Mouse (Mus musculus): Measurements from ENCODE around the gene Olfr1180. TPM values are rescaled to one million over a fixed set of nuclear protein-coding genes. Genes with fewer than 3 reads are reported as not detected.
"Not testable (repeated sequence)": the region's sequence is repeated elsewhere in the genome, so short reads cannot be mapped to it uniquely, and the experiment has no call there.

Gene Olfr1180
- not detected in 2 replicates for polyA plus RNA-seq (2015; fragmentation: Nextera tagmentation; extraction: Ambion mirVana)

GRCm38 (mm10) chr2:88419051-88419450 lies at the start of gene Olfr1180:
TSS of gene Olfr1180 (minus strand) at chr2:88419151.
- no peak for ATAC-seq (ENCODE audit: low FRiP score, low TSS enrichment)
- no peak within 1 kb of the TSS for H3K4me3 ChIP-seq (ENCODE audit: low read length)

GRCm38 (mm10) chr2:88454567-88454966 lies 35.6 kb upstream of the Olfr1180 start, which contains the start of gene Olfr1183:
TSS of gene Olfr1183 (plus strand) at chr2:88454867.
- WGBS: 92% methylated on average over 1 of the region's 1 CpGs

More at GRCm38 (mm10) chr2:88419051-88419450, at the start of gene Olfr1180:
- Histone ChIP-seq H3K27me3 (ENCODE audit: insufficient read depth, low read length) (no peaks in the 10 kb centered on the region), H3K9me3 (ENCODE audit: low read length) (no peaks in the 10 kb centered on the region), H3K9ac (replicated peaks; ENCODE audit: low read length) (no peak within 1 kb of the TSS), H3K27ac (ENCODE audit: low read length) (no peak within 1 kb of the TSS), H3K4me1 (ENCODE audit: insufficient read depth, low read length) (no peaks in the 10 kb centered on the region), H3K36me3 (ENCODE audit: insufficient read depth, low read length) (no peaks in the 10 kb centered on the region), H3K4me2 (replicated peaks; ENCODE audit: low read depth, low read length) (no peak within 1 kb of the TSS)
- WGBS: 64% methylated on average over 2 of the region's 2 CpGs

GRCm38 (mm10) chr2:88449031-88449430 lies 30.1 kb upstream of the Olfr1180 start, which contains the start of gene Gm13757:
TSS of gene Gm13757 (minus strand) at chr2:88449131.
- 85% methylated on average over 1 of the region's 1 CpGs for WGBS
- Histone ChIP-seq H3K4me2 (replicated peaks; ENCODE audit: low read depth, low read length) (no peak within 1 kb of the TSS), H3K9ac (replicated peaks; ENCODE audit: low read length) (no peak within 1 kb of the TSS), H3K27ac (ENCODE audit: low read length) (no peak within 1 kb of the TSS), H3K27me3 (ENCODE audit: insufficient read depth, low read length) (no peaks in the 10 kb centered on the region), H3K4me1 (ENCODE audit: insufficient read depth, low read length) (no peaks in the 10 kb centered on the region), H3K36me3 (ENCODE audit: insufficient read depth, low read length) (no peaks in the 10 kb centered on the region), H3K4me3 (ENCODE audit: low read length) (no peak within 1 kb of the TSS), H3K9me3 (ENCODE audit: low read length) (no peaks in the 10 kb centered on the region)
- ATAC-seq (ENCODE audit: low FRiP score, low TSS enrichment): no peak

More at GRCm38 (mm10) chr2:88454567-88454966, 35.6 kb upstream of the Olfr1180 start, which contains the start of gene Olfr1183:
- H3K27ac ChIP-seq (ENCODE audit: low read length); ATAC-seq (ENCODE audit: low FRiP score, low TSS enrichment); H3K9ac ChIP-seq (replicated peaks; ENCODE audit: low read length); H3K4me3 ChIP-seq (ENCODE audit: low read length); H3K4me1 ChIP-seq (ENCODE audit: insufficient read depth, low read length); H3K27me3 ChIP-seq (ENCODE audit: insufficient read depth, low read length); H3K4me2 ChIP-seq (replicated peaks; ENCODE audit: low read depth, low read length); H3K9me3 ChIP-seq (ENCODE audit: low read length); H3K36me3 ChIP-seq (ENCODE audit: insufficient read depth, low read length): not testable (repeated sequence)

- Histone ChIP-seq H3K36me3 (ENCODE audit: insufficient read depth, low read length) (no peaks in the 10 kb centered on the region), H3K4me2 (replicated peaks; ENCODE audit: low read depth, low read length) (no peak within 1 kb of the TSS), H3K9me3 (ENCODE audit: low read length) (no peaks in the 10 kb centered on the region), H3K4me3 (ENCODE audit: low read length) (no peak within 1 kb of the TSS), H3K27ac (ENCODE audit: low read length) (no peak within 1 kb of the TSS), H3K9ac (replicated peaks; ENCODE audit: low read length) (no peak within 1 kb of the TSS), H3K4me1 (ENCODE audit: insufficient read depth, low read length) (no peaks in the 10 kb centered on the region), H3K27me3 (ENCODE audit: insufficient read depth, low read length) (no peaks in the 10 kb centered on the region)
- 83% methylated on average over 1 of the region's 1 CpGs for WGBS
- ATAC-seq (ENCODE audit: low FRiP score, low TSS enrichment): no peak
Measured at GRCm38 (mm10) chr2:88426071-88426470, 7.1 kb upstream of the Olfr1180 start, which contains the start of gene Olfr1181. TSS of gene Olfr1181 (minus strand) at chr2:88426171.

GRCm38 (mm10) chr2:88406353-88406752 lies 12.6 kb downstream of the Olfr1180 start, which contains the start of gene Olfr1179:
TSS of gene Olfr1179 (minus strand) at chr2:88406453.
- H3K27ac ChIP-seq (ENCODE audit: low read length): no peak within 1 kb of the TSS
- ATAC-seq (ENCODE audit: low FRiP score, low TSS enrichment): no peak
- no peak within 1 kb of the TSS for H3K9ac ChIP-seq (replicated peaks; ENCODE audit: low read length)
- no peaks in the 10 kb centered on the region for H3K36me3 ChIP-seq (ENCODE audit: insufficient read depth, low read length)
- no peaks in the 10 kb centered on the region for H3K4me1 ChIP-seq (ENCODE audit: insufficient read depth, low read length)
- no peaks in the 10 kb centered on the region for H3K9me3 ChIP-seq (ENCODE audit: low read length)
- H3K4me2 ChIP-seq (replicated peaks; ENCODE audit: low read depth, low read length): no peak within 1 kb of the TSS
- 80% methylated on average over 3 of the region's 3 CpGs for WGBS
- H3K27me3 ChIP-seq (ENCODE audit: insufficient read depth, low read length): no peaks in the 10 kb centered on the region
- no peak within 1 kb of the TSS for H3K4me3 ChIP-seq (ENCODE audit: low read length)

- Histone ChIP-seq H3K27me3 (ENCODE audit: insufficient read depth, low read length) (no peaks in the 10 kb centered on the region), H3K4me1 (ENCODE audit: insufficient read depth, low read length) (no peaks in the 10 kb centered on the region), H3K4me2 (replicated peaks; ENCODE audit: low read depth, low read length) (no peak within 1 kb of the TSS), H3K36me3 (ENCODE audit: insufficient read depth, low read length) (no peaks in the 10 kb centered on the region), H3K9ac (replicated peaks; ENCODE audit: low read length) (no peak within 1 kb of the TSS), H3K4me3 (ENCODE audit: low read length) (no peak within 1 kb of the TSS), H3K27ac (ENCODE audit: low read length) (no peak within 1 kb of the TSS), H3K9me3 (ENCODE audit: low read length) (no peaks in the 10 kb centered on the region)
- 87% methylated on average over 1 of the region's 1 CpGs for WGBS
- ATAC-seq (ENCODE audit: low FRiP score, low TSS enrichment): no peak
Measured at GRCm38 (mm10) chr2:88386762-88387161, 32.2 kb downstream of the Olfr1180 start, which contains the start of gene Olfr1178. TSS of gene Olfr1178 (plus strand) at chr2:88387062.

Other genes with a start within 250 kb of the Olfr1180 start
- not detected in 2 replicates for gene Olfr1168, start 237.3 kb downstream of the Olfr1180 start, polyA plus RNA-seq (2015; fragmentation: Nextera tagmentation; extraction: Ambion mirVana)
- gene Olfr1170, start 190.8 kb downstream of the Olfr1180 start, polyA plus RNA-seq (2015; fragmentation: Nextera tagmentation; extraction: Ambion mirVana): not detected in 2 replicates
- not detected in 2 replicates for gene Olfr1173, start 139.3 kb downstream of the Olfr1180 start, polyA plus RNA-seq (2015; fragmentation: Nextera tagmentation; extraction: Ambion mirVana)
- not detected in 2 replicates for gene Olfr1174-ps, start 104.0 kb downstream of the Olfr1180 start, polyA plus RNA-seq (2015; fragmentation: Nextera tagmentation; extraction: Ambion mirVana)
- gene Olfr1175-ps, start 91.9 kb downstream of the Olfr1180 start, polyA plus RNA-seq (2015; fragmentation: Nextera tagmentation; extraction: Ambion mirVana): not detected in 2 replicates
- not detected in 2 replicates for gene Olfr1176, start 82.4 kb downstream of the Olfr1180 start, polyA plus RNA-seq (2015; fragmentation: Nextera tagmentation; extraction: Ambion mirVana)
- gene Olfr1177-ps, start 72.7 kb downstream of the Olfr1180 start, polyA plus RNA-seq (2015; fragmentation: Nextera tagmentation; extraction: Ambion mirVana): not detected in 2 replicates
- not detected in 2 replicates for gene Olfr1178, start 32.1 kb downstream of the Olfr1180 start, polyA plus RNA-seq (2015; fragmentation: Nextera tagmentation; extraction: Ambion mirVana)
- gene Olfr1179, start 12.7 kb downstream of the Olfr1180 start, polyA plus RNA-seq (2015; fragmentation: Nextera tagmentation; extraction: Ambion mirVana): not detected in 2 replicates
- not detected in 2 replicates for gene Olfr1181, start 7.0 kb upstream of the Olfr1180 start, polyA plus RNA-seq (2015; fragmentation: Nextera tagmentation; extraction: Ambion mirVana)
- not detected in 2 replicates for gene Gm13757, start 30.0 kb upstream of the Olfr1180 start, polyA plus RNA-seq (2015; fragmentation: Nextera tagmentation; extraction: Ambion mirVana)
- not detected in 2 replicates for gene Olfr1183, start 35.7 kb upstream of the Olfr1180 start, polyA plus RNA-seq (2015; fragmentation: Nextera tagmentation; extraction: Ambion mirVana)
- not detected in 2 replicates for gene Olfr1184, start 64.4 kb upstream of the Olfr1180 start, polyA plus RNA-seq (2015; fragmentation: Nextera tagmentation; extraction: Ambion mirVana)
- not detected in 2 replicates for gene Olfr1185-ps1, start 74.2 kb upstream of the Olfr1180 start, polyA plus RNA-seq (2015; fragmentation: Nextera tagmentation; extraction: Ambion mirVana)
- gene Olfr1186, start 99.4 kb upstream of the Olfr1180 start, polyA plus RNA-seq (2015; fragmentation: Nextera tagmentation; extraction: Ambion mirVana): not detected in 2 replicates
- gene Olfr1188, start 137.8 kb upstream of the Olfr1180 start, polyA plus RNA-seq (2015; fragmentation: Nextera tagmentation; extraction: Ambion mirVana): not detected in 2 replicates
- not detected in 2 replicates for gene Olfr1189, start 167.3 kb upstream of the Olfr1180 start, polyA plus RNA-seq (2015; fragmentation: Nextera tagmentation; extraction: Ambion mirVana)
- not detected in 2 replicates for gene Olfr1191-ps1, start 221.4 kb upstream of the Olfr1180 start, polyA plus RNA-seq (2015; fragmentation: Nextera tagmentation; extraction: Ambion mirVana)
- gene Olfr1192-ps1, start 229.4 kb upstream of the Olfr1180 start, polyA plus RNA-seq (2015; fragmentation: Nextera tagmentation; extraction: Ambion mirVana): not detected in 2 replicates

Data from kidney, embryonic 16.5 days (tissue).